Mouse (Mus musculus): ENCODE data around the gene Dennd1c. TPM values are rescaled to one million over a fixed set of nuclear protein-coding genes. Genes with fewer than 3 reads are reported as not detected.

The Dennd1c gene
- polyA plus RNA-seq, 1 experiment from 2014 or later: 0.49 TPM

DNA sequence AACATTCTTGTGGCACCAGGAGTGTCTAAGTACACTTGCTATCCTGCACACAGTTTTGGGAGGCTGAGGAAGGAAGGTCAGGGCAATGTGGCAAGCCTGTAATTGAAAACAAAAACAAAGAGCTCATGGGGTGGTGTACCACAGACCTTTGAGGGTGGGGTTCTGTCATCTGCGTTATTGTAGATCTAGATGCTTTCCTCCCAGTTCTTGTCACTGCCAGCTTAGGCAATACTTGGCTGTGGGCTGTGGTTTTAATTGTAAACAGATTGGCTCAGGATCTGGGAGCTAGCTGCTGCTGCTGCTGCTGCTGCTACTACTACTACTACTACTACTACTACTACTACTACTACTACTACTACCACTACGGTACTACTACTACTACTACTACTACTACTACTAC lies 24.0 kb upstream of the Dennd1c start:
- 71% methylated on average over 2 of the region's 2 CpGs for WGBS (ENCODE audit: insufficient replicate concordance)
- Histone ChIP-seq H3K9me3 (replicated peaks; ENCODE audit: control insufficient read depth, low read length) (no peaks in the 10 kb centered on the region), H3K4me2 (no peak overlapping the region), H3K4me1 (ENCODE audit: control insufficient read depth, insufficient read depth, low read length) (no peaks in the 10 kb centered on the region; the same call in 1 of the 2 replicates), H3K9ac (ENCODE audit: low read depth, low read length) (no peak overlapping the region), H3K4me3 (ENCODE audit: low read depth, low read length) (no peak overlapping the region), H3K27ac (ENCODE audit: low read depth, low read length) (no peak overlapping the region), H3K27me3 (ENCODE audit: control insufficient read depth, insufficient read depth, low read length) (no peaks in the 10 kb centered on the region), H3K36me3 (ENCODE audit: control insufficient read depth, insufficient read depth, low read length) (no peaks in the 10 kb centered on the region)
- ATAC-seq (replicated peaks; ENCODE audit: insufficient number of reproducible peaks, low FRiP score, low TSS enrichment): no peak

DNA sequence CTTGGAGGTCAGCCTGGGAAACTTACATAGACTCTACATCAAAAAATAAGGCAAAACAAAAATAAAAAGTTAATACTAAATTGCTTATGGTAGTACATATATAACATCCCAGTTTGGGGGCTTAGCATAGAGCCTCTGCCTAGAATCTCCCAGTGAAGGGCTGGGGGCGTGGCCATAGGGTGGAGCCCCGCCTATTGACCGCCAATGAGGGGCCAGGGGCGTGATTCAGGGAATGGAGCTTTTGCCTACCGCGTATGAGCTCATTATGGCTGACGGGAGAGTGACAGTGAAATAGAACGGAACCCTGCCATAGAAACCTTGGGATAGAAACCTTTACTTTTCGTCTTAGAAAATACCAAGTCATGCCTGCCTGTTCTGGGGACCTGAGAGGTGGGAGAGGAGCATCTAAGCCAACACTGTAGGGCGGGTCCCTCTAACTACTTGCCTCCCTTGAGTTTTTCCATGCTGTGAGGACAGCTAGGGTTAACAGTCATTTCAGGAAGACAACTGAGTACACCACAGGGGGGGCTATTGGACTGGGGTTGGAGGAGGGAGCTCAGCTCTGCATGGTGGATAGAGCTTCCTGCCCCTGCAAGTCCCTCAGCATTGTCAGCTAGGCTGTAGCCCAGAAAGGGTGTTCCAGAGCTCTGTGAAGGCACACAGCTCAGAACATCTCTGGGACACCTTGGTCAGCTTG lies 21.5 kb upstream of the Dennd1c start:
- no peaks in the 10 kb centered on the region for H3K36me3 ChIP-seq (ENCODE audit: control insufficient read depth, insufficient read depth, low read length)
- no peaks in the 10 kb centered on the region; the same call in 1 of the 2 replicates for H3K4me1 ChIP-seq (ENCODE audit: control insufficient read depth, insufficient read depth, low read length)
- H3K9ac ChIP-seq (ENCODE audit: low read depth, low read length): no peak overlapping the region
- no peak overlapping the region; the same call in 1 of the 2 replicates for H3K4me2 ChIP-seq
- WGBS (ENCODE audit: insufficient replicate concordance): 4% methylated on average over 10 of the region's 10 CpGs
- H3K4me3 ChIP-seq (ENCODE audit: low read depth, low read length): no peak overlapping the region
- H3K9me3 ChIP-seq (replicated peaks; ENCODE audit: control insufficient read depth, low read length): no peaks in the 10 kb centered on the region
- no peak for ATAC-seq (replicated peaks; ENCODE audit: insufficient number of reproducible peaks, low FRiP score, low TSS enrichment)
- no peak overlapping the region for H3K27ac ChIP-seq (ENCODE audit: low read depth, low read length)
- no peaks in the 10 kb centered on the region for H3K27me3 ChIP-seq (ENCODE audit: control insufficient read depth, insufficient read depth, low read length)

DNA sequence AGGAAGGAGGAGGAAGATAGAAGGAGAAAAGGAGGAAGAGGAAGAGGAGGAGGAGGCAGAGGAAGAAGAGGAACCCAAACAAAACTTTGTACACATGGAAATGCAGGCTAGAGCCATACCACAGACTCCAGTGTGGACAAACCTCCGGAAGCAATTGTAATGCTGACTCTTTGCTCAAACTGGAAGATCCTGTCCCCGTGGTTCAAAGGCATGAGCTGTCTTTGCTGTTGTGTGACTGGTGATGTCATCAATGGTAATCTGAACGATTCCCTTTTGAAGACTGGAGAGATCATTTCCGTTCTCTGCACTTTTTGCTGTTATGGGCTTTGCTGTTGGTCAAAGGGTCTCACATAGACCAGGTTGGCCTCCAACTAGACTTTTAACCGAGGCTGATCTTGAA lies 20.0 kb upstream of the Dennd1c start:
- H3K36me3 ChIP-seq (ENCODE audit: control insufficient read depth, insufficient read depth, low read length): no peaks in the 10 kb centered on the region
- ATAC-seq (replicated peaks; ENCODE audit: insufficient number of reproducible peaks, low FRiP score, low TSS enrichment): no peak
- H3K4me1 ChIP-seq (ENCODE audit: control insufficient read depth, insufficient read depth, low read length): no peaks in the 10 kb centered on the region
- no peak overlapping the region for H3K27ac ChIP-seq (ENCODE audit: low read depth, low read length)
- no peaks in the 10 kb centered on the region for H3K27me3 ChIP-seq (ENCODE audit: control insufficient read depth, insufficient read depth, low read length)
- WGBS (ENCODE audit: insufficient replicate concordance): 69% methylated on average over 5 of the region's 5 CpGs
- no peak overlapping the region for H3K9ac ChIP-seq (ENCODE audit: low read depth, low read length)
- no peaks in the 10 kb centered on the region for H3K9me3 ChIP-seq (replicated peaks; ENCODE audit: control insufficient read depth, low read length)
- H3K4me3 ChIP-seq (ENCODE audit: low read depth, low read length): no peak overlapping the region
- no peak overlapping the region for H3K4me2 ChIP-seq

DNA sequence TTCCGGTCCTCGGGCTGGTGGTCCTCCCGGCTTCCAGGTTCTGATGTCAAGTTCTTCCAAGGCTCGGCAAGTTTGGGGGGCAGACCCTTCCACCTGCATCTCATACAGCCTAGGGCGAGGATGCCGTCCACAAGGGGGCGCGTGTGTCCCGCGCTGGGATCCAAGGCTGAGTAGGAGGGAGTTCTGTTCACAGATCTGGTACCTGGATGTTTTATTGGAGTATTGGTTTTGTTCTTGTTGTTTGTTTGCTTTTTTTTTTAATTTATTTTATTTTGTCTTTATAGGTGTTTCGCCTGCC lies 18.3 kb upstream of the Dennd1c start:
- 0 out of 2 replicates have a peak, but pooled peaks have one; percentile 37 for ATAC-seq (replicated peaks; ENCODE audit: insufficient number of reproducible peaks, low FRiP score, low TSS enrichment)
- Histone ChIP-seq H3K9me3 (replicated peaks; ENCODE audit: control insufficient read depth, low read length) (no peaks in the 10 kb centered on the region), H3K4me3 (ENCODE audit: low read depth, low read length) (no peak overlapping the region), H3K36me3 (ENCODE audit: control insufficient read depth, insufficient read depth, low read length) (no peaks in the 10 kb centered on the region), H3K27ac (ENCODE audit: low read depth, low read length) (no peak overlapping the region), H3K9ac (ENCODE audit: low read depth, low read length) (no peak overlapping the region), H3K4me1 (ENCODE audit: control insufficient read depth, insufficient read depth, low read length) (no peaks in the 10 kb centered on the region), H3K27me3 (ENCODE audit: control insufficient read depth, insufficient read depth, low read length) (no peaks in the 10 kb centered on the region), H3K4me2 (peak overlapping the region; percentile 42)
- under 1% methylated on average over 11 of the region's 11 CpGs for WGBS (ENCODE audit: insufficient replicate concordance)

DNA sequence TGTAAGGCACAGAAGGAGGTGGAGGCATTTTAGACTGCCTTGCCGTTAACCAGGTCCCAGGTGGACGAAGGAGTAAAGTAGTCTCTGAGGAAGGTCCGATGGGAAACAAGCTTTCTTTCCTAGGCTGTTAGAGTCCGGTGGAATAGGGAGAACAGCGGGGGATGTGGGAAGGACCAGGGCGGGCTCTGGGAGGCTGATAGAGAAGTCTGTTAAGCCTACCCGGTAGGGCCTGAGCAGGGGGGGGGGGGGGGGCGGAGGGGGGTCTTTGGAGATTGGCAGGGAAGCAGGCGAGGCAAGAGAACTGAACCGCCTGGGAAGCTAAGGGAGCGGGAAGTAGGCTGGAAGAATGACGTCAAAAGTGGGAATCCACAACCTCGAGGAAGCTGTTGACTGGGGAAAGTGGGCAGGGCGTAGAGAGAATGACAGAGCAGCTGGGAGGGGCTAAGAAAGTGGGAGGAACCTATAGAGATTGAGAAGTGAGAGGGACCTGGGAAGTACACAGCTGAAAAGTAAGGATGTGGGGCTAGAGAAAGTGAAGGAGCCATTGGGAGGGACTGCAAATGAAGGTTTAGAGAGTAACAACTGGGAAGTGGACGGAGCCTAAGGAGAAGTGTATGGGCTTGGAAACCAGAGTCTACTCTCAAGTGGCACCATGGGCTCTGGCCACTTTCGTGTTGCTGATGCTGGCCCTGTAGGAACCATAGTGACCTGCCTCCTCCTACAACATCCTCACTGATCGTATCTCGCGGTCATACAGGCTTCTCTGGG lies 17.7 kb upstream of the Dennd1c start:
- 1% methylated on average over 18 of the region's 19 CpGs for WGBS (ENCODE audit: insufficient replicate concordance)
- Histone ChIP-seq H3K27ac (ENCODE audit: low read depth, low read length) (no peak overlapping the region), H3K9me3 (replicated peaks; ENCODE audit: control insufficient read depth, low read length) (no peaks in the 10 kb centered on the region), H3K4me2 (peak overlapping the region; percentile 42), H3K27me3 (ENCODE audit: control insufficient read depth, insufficient read depth, low read length) (no peaks in the 10 kb centered on the region), H3K36me3 (ENCODE audit: control insufficient read depth, insufficient read depth, low read length) (no peaks in the 10 kb centered on the region), H3K4me3 (ENCODE audit: low read depth, low read length) (no peak overlapping the region), H3K4me1 (ENCODE audit: control insufficient read depth, insufficient read depth, low read length) (no peaks in the 10 kb centered on the region), H3K9ac (ENCODE audit: low read depth, low read length) (no peak overlapping the region)
- ATAC-seq (replicated peaks; ENCODE audit: insufficient number of reproducible peaks, low FRiP score, low TSS enrichment): peak; percentile 67

DNA sequence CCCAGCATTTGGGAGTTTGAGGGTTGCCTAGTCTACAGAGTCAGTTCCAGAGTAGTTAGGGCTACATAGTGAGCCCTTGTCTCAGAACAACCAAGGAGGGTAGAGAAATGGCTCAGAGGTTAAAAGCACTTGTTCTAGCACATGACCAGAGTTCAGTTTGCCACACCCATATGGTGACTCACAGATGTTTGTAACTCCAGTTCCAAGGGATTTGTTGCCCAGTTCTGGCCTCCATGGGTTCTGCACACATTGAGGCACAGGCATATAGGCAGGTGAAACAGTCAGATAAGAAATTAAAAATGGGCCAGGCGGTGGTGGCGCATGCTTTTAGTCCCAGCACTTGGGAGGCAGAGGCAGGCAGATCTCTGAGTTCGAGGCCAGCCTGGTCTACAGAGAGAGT lies 15.9 kb upstream of the Dennd1c start:
- WGBS (ENCODE audit: insufficient replicate concordance): 93% methylated on average over 3 of the region's 3 CpGs
- ATAC-seq (replicated peaks; ENCODE audit: insufficient number of reproducible peaks, low FRiP score, low TSS enrichment): no peak

DNA sequence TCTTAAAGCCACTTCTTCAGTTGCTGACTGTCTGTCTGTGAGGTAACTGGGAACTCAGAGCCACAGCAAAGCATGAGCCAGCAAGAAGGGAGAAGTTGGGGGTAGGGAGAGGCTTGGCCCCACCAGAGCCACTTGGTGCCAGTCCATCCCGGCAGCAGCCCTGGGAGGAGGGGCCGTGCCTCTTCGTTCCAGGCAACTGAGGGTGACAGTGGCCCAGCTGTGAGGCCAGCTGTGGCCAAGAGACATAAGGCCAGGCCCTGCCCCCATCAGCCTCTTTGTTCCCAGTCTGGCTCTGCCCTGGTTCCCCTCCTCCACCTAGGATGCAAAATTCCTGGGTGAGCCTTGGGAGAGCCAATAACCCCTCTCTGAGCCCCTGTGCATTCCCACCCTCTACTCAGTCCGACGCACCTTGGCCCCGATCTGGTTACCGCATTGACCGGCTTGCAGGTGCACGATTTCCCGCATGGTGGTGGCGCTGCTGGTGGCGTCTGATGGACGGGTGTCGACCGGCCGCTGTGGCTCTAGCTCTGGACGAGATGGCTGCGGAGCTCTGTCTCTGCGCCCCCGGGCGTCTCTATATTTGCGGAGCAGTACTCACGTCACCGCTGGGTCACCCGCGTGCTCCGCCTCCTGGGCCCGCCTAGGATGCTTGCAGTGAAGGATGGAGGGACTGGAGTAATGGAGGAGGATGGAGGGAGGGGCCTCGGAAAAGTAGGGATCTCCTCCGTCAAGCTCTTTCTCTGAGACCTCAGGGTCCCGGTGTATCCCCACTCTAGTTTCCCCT lies 8.9 kb upstream of the Dennd1c start, which contains the start of gene Tubb4a:
Gene Tubb4a, minus strand, starts transcription at position 734 of the 784 bp plus-strand sequence.
- peak within 1 kb of the TSS; percentile 62; the same call in 1 of the 2 replicates for H3K9ac ChIP-seq (ENCODE audit: low read depth, low read length)
- 2% methylated on average over 31 of the region's 31 CpGs for WGBS (ENCODE audit: insufficient replicate concordance)
- H3K9me3 ChIP-seq (replicated peaks; ENCODE audit: control insufficient read depth, low read length): no peaks in the 10 kb centered on the region
- no peaks in the 10 kb centered on the region for H3K36me3 ChIP-seq (ENCODE audit: control insufficient read depth, insufficient read depth, low read length)
- H3K27ac ChIP-seq (ENCODE audit: low read depth, low read length): no peak within 1 kb of the TSS
- H3K27me3 ChIP-seq (ENCODE audit: control insufficient read depth, insufficient read depth, low read length): peaks cover 19% of the 10 kb centered on the region
- peaks cover 8% of the 10 kb centered on the region; the same call in 1 of the 2 replicates for H3K4me1 ChIP-seq (ENCODE audit: control insufficient read depth, insufficient read depth, low read length)
- H3K4me2 ChIP-seq: peak within 1 kb of the TSS; percentile 68
- ATAC-seq (replicated peaks; ENCODE audit: insufficient number of reproducible peaks, low FRiP score, low TSS enrichment): peak; percentile 61; the same call in 1 of the 2 replicates
- H3K4me3 ChIP-seq (ENCODE audit: low read depth, low read length): peak within 1 kb of the TSS; percentile 41

More for the DNA sequence above, 15.9 kb upstream of the Dennd1c start:
- Histone ChIP-seq H3K4me3 (ENCODE audit: low read depth, low read length) (no peak overlapping the region), H3K36me3 (ENCODE audit: control insufficient read depth, insufficient read depth, low read length) (no peaks in the 10 kb centered on the region), H3K27ac (ENCODE audit: low read depth, low read length) (no peak overlapping the region), H3K9me3 (replicated peaks; ENCODE audit: control insufficient read depth, low read length) (no peaks in the 10 kb centered on the region), H3K27me3 (ENCODE audit: control insufficient read depth, insufficient read depth, low read length) (no peaks in the 10 kb centered on the region), H3K9ac (ENCODE audit: low read depth, low read length) (no peak overlapping the region), H3K4me2 (no peak overlapping the region), H3K4me1 (ENCODE audit: control insufficient read depth, insufficient read depth, low read length) (no peaks in the 10 kb centered on the region)

DNA sequence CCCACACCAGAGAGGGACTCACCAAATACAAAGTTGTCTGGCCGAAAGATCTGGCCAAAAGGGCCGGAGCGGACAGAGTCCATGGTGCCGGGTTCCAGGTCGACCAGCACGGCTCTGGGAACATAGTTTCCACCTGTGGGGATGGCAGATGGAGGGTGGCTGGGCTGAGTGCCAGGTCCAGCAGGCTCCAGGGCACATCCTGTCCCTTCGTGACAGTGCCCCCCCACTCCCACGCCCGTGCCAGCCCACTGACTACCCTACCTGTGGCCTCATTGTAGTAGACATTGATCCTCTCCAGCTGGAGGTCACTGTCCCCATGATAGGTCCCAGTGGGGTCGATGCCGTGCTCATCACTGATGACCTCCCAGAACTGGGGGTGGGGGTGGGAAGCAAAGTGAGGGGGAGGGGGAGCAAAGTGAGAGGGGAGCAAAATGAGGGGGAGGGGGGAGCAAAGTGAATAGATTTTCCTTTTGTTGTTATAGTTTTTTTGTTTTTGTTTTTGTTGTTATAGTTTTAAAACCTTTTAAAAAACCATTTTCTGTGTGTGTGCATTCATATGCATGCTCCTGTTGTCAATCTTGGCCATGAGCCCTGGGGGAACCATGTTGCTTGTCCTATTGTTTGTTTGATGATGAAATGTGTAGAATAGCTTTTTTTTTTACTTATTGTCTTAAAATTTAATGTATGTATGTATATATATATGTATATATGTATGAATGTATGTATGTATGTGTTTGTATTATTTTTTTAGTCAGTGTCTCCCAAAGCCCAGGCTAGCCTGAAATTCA lies 7.8 kb upstream of the Dennd1c start:
- peaks cover 19% of the 10 kb centered on the region for H3K27me3 ChIP-seq (ENCODE audit: control insufficient read depth, insufficient read depth, low read length)
- no peaks in the 10 kb centered on the region for H3K9me3 ChIP-seq (replicated peaks; ENCODE audit: control insufficient read depth, low read length)
- H3K4me2 ChIP-seq: no peak overlapping the region
- 81% methylated on average over 11 of the region's 11 CpGs for WGBS (ENCODE audit: insufficient replicate concordance)
- no peaks in the 10 kb centered on the region for H3K36me3 ChIP-seq (ENCODE audit: control insufficient read depth, insufficient read depth, low read length)
- no peak overlapping the region for H3K4me3 ChIP-seq (ENCODE audit: low read depth, low read length)
- H3K4me1 ChIP-seq (ENCODE audit: control insufficient read depth, insufficient read depth, low read length): peaks cover 8% of the 10 kb centered on the region; the same call in 1 of the 2 replicates
- no peak for ATAC-seq (replicated peaks; ENCODE audit: insufficient number of reproducible peaks, low FRiP score, low TSS enrichment)
- H3K27ac ChIP-seq (ENCODE audit: low read depth, low read length): no peak overlapping the region
- H3K9ac ChIP-seq (ENCODE audit: low read depth, low read length): no peak overlapping the region
